Mouse (Mus musculus) adrenal gland, postnatal 10 days (tissue): ENCODE measurements at regions not wholly inside any gene's neighbourhood (a gene's known extent, or its start where the extent isn't known, plus 50 kb on each side); places are given as distances from the start of the nearest gene placed in this dataset.

Source experiments
- DNase-seq: peaks from one replicate; pipeline ENCODE4 v3.0.0; 2021; ENCODE audit warnings: mixed read lengths

DNA sequence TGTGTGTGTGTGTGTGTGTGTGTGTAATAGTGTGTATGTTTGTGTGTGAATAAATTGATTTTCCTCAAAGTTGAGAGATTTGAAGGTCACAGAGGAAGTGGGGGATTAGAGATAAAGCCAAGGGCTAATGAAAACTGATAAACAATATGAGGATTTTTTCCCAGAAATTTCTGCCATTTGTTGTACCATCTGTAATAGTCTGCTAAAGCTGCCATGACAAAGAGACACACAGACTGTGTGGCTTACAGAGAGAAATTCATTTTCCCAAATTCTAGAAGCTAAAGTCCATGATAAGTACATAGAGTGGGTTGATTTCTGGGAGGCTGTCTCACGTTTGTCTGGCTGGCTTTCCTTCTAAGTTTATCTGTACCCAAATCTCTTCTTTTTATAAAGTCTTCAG lies 259.6 kb downstream of the Ndufa4 start:
- no peak for DNase-seq

DNA sequence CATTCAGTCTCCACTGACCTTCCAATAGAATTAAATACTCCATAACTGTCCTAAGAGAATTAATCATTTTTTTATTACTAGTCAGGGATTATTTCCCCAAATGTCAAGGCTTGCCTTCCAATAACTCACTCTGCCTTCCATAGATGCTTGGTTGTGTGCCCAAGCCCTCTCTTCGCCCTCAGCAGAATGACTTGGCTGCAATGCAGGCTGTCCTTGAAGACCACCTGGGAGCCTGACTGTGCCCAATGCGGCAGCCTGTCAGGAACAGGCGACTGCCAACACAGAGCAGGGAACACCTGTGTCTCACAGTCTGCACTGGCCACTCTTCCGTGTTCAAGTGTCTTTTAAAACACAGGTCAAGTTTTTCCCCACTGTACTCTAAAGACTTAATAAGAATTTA lies 294.0 kb downstream of the Ndufa4 start:
- peak; percentile 64 for DNase-seq

DNA sequence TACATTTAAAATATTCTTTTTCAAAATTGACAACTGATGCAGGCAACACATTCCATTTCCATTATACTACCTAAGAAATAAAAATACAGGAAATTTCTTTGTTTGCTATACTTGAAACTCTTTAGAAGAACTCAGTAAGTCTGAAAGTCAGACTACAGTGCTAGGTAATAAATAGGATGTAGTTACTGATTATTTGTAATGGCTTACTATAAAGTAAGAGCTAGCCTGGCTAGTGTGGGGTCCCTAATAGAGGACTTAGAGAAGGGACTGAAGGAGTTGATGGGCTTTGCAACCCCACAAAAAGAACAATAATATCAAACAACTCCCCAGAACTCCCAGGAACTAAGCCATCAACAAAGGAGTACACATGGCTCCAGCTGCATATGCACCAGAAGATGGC lies 299.1 kb downstream of the Ndufa4 start:
- no peak for DNase-seq

DNA sequence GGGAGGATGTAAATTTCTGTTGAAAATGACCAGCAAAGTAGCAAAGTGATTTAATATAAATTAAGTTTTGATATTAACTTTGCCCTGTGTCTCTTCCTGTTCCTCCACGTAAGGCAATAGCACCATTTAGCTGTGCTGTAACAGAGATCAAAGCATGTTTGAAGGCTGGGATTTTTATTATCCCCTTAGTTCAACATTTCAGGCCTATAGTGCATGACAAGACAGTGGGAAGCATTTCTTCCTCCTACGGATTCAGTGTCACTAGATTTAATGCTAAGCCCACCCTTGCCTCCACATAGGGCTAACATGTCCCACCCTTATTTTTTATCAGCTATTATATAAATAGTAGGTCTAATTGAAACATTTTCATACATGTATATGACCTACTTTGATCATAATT lies 299.6 kb downstream of the Ndufa4 start:
- no peak for DNase-seq

DNA sequence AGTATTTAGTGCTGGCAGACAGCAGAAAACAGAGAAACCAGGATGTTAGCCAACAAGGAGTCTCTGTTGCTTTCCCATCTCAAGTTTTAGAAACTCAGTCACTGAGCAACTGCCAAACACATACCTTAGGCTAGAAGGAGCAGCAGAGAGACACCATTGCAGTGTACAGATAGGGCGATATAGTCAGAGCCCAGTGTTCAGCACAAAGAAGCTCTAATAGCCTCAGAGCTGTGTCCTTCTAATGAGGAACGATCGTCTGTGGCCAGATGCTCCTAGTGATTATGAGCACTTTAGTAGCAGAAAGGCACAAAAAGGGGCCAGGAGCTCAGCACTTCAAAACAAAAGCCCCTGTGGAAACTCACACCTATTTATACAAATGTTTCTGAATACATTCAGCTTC lies 301.2 kb downstream of the Ndufa4 start:
- DNase-seq, result no peak

DNA sequence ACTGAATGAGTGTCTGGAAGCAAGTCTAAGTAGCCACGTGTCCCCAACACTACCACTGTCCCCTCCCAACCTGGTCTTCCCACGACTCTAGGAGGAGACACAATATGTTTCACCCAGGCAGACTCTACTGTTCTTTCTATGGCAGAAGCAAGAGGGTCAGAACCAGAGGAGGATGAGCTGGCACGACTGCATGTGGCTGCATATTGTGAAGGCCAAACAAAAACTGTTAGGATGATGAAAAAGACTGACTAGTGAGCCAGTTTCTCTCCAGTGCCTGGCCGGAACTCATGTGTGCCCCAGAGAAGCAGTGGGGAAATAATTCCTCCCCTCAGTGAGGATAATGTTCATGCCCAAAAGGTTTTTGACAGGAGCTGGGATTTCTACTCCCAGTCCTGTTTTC lies 301.8 kb downstream of the Ndufa4 start:
- peak; percentile 20 for DNase-seq

DNA sequence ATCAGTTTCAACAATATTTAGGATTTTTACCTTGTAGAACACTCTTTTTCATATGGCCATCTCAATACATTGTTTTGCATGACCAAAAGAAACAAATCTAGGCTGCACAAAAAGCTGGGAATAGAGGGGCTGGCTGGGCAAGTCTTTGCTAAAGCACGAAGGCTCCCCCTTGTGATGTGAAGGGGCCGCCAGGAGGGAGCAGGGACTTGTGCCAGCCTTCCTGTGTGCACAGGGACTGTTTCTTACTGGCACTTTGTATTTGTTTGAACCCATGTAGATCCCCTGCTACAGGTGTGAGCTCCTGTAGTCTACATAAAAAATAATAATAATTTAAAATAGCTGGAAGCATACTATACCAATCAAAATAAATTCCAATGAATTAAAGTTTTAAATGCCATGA lies 312.4 kb downstream of the Ndufa4 start:
- DNase-seq, result peak; percentile 43

DNA sequence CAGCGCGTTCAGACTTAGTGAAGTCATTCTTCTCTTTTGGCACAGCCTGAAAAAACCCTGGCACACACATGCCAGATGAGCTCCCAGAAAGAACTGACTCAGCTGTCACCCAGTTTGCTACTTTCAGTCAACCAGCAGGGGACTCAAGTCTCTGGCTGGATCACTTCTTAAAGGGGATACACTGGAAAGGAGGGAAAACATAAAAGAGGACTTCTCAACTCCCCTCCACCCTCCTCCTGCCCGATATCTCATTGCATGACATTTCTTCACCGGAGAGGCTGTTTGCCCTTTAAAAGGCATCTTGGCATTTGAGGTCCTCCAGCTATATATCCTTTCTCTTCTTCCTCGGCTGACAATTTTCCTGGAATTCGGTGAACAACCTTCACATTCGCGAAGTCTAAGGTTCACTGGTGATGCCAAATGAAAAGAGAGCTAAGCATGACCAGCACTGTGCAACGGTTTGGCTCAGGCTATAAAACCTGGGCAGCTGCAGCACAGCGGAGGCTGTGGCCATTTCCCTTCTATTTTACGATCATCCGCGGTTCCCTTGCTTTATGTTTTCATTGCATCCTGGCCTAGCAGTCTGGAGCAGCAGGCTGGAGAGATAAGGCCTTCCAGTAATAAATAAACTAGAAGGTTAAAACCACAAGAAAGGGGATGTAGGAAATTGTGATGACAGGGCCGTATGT lies 313.6 kb downstream of the Ndufa4 start:
- peak; percentile 25 for DNase-seq

DNA sequence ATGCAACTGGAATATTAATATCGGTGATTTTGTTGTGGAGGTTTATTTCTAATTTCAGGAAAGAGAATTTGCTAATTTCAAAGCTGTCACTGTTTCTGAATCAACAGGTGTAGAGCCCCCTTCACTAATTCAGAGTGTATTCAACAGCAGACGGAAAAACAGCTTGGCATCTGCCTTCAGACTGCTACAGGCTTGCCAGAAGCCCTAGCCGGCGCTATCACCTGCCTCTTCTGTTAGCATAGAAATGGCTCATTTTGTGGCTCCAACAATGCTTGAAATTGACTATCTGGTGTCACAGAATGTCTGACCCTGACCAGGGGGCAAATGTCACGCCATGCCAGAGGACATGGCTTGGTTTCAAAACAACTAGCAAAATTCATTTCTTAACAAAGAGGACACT lies 331.2 kb downstream of the Ndufa4 start:
- DNase-seq, result no peak

DNA sequence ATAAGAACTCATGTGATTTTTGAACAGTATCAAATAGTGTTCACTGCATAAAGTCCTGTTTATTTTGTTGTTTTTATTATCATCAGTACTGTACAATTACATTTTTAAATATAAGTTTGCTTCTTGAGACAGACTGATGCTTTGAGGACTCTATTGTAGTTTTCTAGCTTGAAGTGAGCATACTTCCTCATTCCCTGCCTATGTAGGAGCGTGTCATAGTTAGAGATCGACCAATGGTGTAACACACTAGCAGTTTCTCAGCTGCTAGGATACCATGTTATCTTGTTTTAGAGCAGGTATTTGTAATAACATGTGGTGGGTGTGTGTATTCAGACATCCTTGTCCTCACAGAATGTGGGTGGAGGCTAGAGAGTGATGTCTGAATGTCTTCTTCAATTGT lies 342.1 kb downstream of the Ndufa4 start:
- DNase-seq, result no peak

DNA sequence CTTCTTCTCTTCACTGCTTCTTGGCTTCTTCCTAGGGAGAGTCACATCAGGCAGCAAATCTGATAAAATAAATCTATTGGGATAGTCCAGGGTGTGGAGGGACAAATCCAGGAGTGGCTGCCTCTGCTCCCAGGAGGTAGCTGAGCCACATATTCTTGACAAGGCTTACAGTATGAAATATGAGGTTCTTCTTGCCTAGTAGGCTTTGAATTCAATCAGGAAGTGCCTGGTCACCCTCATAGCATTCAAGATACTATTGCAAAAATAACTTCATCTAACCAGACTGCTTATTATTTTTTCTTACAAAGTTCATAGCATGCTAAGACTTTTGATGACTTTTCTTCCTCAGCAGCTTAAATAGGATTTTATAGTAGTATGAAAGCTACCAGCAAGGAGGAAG lies 356.8 kb downstream of the Ndufa4 start:
- no peak for DNase-seq

DNA sequence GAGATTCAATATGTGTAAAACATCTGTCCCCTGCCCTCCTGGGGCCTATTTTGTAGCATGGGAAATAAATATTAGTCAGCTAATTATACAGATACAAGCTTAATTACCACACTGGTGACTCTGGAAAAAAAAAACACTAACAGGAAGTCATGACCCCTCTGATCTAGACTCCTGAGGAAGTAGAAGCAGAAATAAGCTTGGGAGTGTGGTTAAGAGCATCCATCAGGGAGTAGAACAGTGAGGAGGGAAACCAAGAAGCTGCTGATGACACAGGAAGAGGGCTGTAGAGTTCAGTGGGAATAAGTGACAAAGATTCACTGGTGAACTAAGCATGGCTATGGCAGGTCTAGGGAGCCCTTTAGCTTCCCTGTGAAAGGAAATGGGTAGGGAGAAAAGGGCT lies 360.0 kb downstream of the Ndufa4 start:
- no peak for DNase-seq

DNA sequence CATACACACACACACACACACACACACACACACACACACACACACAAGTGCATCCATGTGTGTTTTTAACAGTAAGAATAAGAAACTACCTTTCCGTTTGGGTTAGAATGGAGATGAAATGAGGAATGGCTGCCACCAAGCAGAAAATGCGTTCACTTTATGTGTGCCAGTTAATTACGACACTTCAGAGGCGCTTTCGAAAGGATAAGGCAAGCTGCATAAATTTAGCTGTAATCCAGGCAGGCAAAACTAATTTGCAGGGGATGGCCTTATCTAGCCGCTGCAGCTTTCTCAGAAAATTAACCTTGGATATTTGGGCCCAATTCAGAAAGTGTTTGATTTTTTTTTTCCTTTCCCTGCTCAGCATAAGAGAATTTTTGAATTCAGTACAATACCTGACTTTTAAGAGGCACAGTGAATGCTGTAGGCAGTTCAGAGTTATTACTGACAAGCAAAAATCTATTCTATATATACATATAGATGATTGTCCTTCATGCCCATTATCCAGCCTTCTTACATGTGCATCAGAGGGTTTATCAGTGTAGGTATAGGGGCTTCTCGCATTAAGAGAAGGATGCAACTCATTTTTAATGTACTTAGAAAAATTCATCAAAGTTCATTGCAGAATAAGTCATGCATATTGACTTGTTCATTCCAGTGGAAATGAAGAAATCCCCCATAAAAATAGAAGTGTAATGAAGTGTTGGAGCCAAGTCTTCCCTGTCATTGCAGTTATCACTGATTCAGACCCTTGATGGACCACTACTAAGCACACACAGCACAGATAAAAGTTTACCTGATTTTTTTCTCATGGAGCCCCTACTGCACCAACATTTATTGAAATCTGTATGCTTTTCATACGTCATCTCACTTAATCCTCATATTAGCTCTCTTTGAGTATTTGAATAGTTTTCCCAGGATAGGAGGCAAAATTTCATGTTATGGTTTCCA lies 372.1 kb downstream of the Ndufa4 start:
- DNase-seq, result peak; percentile 7

DNA sequence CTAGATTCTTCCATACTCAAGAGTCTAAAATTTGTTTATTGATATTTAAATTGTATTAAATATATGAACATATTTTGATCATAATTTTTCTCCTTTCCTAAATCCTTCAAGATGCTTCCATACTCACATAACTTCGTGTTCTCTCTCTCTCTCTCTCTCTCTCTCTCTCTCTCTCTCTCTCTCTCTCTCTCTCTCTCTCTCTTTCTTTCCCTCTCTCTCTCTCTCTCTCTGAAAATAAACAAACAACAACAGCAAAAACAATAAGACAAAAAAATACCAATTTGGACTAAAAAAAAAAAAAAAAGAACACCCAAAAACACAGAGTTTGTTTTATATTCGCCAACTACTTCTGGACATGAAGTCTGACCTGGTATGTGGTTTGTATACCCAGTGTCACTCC lies 404.2 kb downstream of the Ndufa4 start:
- no peak for DNase-seq

DNA sequence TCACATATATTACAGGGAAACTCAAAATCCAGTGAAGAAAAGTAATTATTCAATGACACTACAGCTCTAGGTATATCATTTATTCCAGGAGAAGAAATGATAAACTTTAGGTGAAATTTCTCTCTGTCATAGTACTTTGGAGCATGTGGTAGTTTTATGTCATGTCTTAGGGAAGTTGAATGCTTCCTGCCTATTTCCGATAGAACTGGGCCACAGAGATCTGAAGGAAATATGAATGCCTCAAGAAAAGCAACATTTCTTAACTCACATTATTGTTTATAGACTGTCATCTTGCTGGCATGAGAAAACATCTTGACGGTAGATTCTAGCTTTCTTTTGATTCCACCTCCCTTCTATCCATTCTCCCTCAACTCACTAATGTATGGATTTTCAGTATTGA lies 412.9 kb downstream of the Ndufa4 start:
- no peak for DNase-seq

DNA sequence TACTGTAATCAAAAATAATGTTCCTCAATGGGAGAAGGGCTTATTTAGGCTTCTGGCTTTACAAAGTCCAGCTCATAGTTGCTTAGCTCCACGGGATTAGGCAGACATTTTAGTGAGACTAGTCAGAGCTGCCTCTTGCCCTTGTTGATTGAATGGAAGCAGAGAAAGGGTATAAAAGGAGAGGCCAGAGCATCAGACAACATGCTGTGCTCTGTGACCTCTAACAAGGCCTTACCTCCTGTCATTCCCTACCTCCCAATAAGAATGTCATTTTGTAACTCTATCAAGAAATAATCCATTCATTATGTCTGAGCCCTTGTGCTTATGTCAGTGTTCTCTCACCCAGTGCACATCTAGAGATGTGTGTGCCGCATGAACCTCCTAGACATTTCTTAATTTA lies 430.3 kb downstream of the Ndufa4 start:
- no peak for DNase-seq
